Mouse (Mus musculus): Measurements from ENCODE around the gene Syde2.
A peak's percentile ranks its signal among the peaks of the same experiment; 100 is the strongest.
"Not testable (repeated sequence)": the region's sequence is repeated elsewhere in the genome, so short reads cannot be mapped to it uniquely, and the experiment has no call there.

Gene Syde2

DNA sequence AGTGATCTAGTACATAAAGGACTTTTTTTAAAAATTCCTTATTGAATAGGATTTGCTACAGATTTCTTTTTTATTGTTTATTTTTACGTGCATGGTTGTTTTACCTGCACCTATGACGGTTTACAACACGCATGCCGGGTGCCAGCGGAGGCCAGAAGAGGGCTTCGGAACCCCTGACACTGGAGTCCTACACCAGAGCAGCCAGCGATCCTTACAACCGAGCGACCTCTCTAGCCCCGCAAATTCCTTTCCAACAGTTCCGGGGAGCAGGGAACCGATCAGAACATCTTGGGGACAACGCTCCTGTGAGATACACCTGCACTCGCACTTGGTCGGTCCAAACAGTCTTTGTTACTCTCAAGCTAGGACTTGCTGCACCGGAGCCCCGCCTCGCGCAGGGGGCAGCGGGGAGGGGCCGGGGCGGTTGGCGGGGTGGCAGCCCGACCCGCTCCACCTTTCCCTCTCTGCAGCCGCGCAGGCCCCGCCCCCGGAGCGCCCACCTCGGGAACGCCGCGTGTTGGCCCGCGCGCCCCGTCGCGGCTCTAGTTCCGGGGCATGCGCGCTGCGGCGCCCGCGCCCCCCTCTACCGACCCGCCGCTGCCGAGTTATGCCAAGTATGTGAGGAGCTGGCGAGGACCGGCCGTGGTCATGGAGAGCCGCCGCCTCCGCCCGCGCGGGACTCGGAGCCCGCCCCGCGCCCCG, at the start of gene Syde2:
Gene Syde2 (plus strand): TSS at position 603 of the 702 bp plus-strand sequence.
- peak; percentile 39 for DNase-seq (ENCODE audit: low read depth)

DNA sequence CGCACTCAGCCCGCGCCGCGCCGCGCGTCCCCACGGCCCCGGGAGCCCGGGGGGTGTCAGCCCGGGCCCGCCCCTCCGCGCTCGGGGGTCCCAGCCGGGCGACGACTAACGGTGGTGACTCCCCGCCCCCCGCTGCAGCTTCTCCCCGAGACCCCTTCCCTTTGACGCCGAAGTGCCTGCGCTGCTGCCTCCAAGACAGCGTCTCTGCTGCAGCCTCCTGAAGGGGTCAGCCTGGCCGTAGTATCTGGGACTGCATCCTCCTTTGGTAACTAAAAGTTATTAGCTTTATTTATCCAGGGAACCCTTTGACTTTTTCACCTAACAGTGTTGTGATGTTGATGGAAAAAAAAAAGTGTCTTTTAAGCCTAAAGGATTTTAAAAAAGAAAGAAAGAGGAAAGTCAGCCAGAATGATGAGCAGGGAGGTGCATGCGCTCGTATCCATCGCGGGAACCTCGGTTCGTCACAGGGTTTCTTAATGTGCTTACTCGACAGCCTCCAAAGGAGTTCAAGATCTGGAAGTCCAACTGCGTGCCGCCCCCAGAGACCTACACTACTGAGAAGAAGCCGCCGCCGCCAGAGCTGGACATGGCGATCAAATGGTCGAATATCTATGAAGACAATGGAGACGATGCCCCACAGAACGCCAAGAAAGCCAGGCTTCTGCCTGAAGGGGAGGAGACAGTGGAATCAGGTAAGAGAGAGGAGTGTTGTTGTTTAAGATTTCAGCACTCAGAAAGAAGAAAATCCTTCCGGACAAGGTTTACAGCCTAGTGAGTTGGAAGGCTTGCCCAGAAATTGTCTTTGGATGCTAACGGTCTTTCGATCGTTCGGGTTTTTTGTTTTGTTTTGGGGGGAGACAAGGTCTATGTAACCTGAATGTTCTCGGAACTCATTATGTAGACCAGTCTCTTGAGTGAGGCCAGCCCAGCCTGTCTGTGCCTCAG, 49.0 kb upstream of the Syde2 start:
- peak; percentile 49 for DNase-seq (ENCODE audit: low read depth)

DNA sequence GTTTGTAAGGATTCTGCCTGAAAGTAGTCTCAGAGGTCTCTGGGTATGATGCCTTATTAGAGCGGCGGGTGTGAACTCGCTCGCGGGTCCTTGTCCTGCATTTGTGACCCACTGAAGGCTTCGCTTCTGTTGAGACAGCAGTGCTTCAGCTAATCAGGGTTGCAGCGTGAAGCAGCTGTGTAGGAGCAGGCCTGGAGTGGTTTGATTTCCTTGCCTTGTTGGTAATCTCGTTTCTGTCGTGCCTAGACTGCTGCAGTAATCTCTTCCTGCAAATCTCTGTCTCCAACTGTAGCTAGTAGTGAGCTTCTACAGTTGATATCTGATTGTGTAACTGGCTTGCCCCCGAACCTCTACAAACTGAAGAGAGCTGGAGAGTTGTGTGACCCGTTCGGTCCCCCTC, 48.3 kb upstream of the Syde2 start:
- DNase-seq (ENCODE audit: low read depth) = no peak

DNA sequence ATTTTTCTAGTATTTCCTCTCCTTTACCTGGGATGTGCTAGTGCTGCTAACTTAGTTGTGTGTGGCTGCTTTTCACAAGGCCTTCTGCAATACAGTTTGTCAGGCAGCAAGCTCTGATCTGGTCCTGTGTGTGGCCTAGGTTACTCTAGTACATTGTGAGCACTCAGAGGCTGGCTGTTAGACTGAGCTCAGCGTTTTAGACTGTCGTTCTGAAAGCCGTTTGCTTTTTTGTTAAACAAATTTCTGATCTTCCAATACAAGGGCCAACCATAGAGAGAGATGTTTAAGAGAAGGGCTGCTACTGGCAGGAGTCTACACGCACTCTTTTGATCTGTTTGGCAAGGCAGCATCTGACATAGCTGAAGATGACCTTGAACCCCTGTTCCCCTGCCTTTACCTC, 47.7 kb upstream of the Syde2 start:
- DNase-seq (ENCODE audit: low read depth) = no peak

DNA sequence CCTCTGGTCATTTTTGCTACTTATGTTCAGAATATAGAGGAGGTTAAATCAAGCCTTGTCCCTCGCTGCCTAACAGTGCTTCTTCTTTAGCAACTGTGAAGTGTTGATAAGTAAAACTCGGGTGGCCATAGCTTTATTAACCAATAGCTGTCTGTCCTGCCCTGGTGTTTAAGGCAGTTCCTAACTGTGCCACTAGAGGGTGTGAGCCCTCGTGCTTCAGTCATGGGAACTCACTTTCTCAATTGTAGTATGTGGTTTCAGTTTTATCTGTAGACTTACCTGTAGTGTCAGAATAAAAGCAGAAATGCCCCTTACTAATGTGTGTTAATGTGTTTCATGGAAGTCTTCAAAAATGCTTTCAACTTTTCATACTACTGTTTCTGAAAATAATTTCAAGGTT, 45.7 kb upstream of the Syde2 start:
- DNase-seq (ENCODE audit: low read depth) = peak; percentile 92

DNA sequence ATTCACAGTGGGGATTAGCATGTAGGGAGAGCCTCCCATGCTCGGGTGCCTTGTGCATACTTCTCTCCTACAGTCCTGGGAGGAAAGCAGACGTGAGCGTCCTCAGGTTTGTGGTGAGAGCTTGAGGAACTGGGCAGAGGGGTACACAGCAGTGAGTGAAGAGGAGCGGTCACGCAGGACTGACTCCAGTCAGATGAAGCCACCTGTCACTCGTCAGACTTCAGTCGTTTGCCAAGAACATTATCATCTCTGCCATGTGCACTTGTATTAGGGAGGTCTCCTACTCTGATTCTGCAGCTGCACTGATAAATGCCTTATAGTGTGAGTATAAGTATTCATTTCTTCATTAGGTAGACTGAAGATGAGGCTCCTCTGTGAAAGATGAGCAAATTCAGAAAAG, 43.3 kb upstream of the Syde2 start:
- DNase-seq (ENCODE audit: low read depth) = no peak

DNA sequence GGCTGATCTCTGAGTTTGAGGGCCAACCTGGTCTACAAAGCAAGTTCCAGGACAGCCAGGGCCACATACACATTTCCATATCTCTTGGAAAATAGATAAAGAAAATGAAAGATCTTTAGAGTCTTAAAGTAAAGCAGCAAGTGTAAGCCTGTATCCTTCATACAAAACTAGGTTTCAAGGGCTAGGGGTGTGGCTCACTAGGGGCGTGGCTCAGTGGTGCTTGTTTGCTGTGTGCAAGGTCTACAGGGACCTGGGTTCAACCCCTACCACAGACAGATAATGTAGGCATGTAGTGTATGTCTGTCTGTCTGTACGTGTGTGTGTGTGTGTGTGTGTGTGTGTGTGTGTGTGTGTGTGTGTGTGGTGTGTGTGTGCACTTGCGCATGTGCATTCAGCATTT, 41.8 kb upstream of the Syde2 start:
- DNase-seq (ENCODE audit: low read depth) = no peak

DNA sequence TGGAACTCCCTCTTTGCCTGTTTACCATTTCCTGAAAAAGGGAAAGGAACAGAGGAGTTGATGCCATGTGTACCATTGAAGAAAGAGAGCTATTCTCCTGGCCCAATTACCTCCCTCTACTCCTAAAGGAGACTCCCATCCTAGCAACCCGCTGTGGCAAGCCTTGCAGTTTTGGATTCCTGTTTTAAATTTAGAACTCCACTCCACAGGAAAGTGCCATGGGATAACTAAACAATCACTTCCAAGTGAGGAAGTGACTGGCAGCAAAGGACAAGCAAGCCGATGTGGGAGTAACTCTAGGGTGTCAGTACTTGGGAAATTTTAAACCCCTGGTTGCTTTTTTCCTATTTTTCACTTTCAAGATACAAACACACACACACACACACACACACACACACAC, 41.0 kb upstream of the Syde2 start:
- DNase-seq (ENCODE audit: low read depth) = no peak

DNA sequence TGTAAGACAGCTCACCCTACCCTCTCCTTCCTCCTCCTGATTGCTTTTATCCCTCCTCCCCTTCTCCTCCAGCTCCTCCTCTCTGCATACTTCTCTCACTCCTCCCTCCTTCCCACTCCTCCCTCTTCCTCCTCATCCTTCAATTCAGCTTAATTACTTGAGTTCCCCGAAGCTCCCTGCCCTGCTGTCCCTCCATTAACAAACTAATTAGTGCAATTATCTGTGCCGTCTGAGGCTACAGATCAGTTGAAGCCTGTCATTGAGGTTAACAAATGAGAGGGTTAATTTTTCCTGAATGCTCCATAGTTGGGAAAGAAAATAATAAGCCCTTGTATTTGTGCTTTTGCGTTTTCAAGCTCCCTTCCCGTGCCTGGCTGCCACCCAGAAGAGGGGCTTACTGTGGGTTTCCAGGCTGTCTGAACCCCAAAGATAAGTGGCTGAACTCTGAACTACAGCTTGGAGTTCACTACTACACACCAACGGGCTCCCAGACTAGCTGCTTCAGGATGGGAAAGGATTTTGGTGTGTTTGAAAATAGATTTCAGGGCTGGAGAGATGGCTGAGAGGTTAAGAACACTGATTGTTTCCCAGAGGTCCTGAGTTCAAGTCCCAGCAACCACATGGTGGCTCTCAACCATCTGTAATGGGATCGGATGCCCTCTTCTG, 40.0 kb upstream of the Syde2 start:
- no peak for DNase-seq (ENCODE audit: low read depth)

DNA sequence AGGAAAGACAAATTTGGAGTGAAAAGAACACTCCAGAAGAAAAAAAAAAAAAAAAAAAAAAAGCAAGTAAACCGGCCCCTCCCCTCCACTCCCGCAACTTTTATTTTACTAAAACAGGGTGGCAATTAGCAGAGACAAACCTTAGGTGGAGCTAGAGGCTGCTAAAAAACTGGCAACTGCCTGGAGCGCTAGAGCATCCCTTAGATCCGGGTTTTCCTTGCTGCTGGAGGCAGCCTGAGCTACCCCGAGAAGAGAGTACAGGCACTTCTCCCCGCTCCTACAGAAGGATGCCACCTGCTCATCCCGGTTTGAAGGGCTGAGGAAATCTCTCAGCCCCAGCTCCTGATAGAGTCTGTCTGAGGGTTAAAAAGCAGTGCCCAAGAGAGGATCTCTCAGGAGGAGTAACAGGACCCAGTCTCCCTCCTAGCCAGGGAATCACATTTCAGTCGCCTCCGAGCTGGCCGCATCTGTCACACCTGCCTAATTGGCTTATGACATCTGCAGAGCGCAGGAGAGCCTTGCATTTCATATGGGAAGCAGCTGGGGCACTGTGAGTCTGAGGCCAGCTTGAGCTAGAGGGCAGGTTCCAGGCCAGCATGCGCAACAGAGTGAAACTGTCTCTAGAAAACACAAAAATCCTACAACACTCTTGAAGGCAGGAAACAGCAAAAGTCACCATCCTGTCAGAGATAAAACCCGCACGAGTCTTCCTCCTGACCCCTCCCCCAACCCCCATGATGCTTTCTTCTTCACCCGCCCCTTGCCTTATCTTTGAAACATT, 37.4 kb upstream of the Syde2 start:
- DNase-seq (ENCODE audit: low read depth) = peak; percentile 74

DNA sequence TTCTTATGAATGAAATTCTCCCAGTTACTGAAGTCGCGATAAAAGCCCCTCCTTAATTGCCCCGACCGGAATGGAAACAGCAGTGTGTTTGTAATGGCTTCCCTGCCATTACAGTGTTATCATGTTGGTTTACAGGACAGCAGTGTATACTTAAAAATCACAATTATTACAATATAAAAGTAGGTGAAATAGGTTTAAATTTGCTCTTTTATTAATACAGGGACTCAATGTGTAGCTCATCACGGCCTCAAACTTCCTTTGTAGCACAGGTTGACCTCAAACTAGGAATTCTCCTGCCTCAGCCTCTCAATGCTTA, 36.9 kb upstream of the Syde2 start:
- DNase-seq (ENCODE audit: low read depth) = no peak

DNA sequence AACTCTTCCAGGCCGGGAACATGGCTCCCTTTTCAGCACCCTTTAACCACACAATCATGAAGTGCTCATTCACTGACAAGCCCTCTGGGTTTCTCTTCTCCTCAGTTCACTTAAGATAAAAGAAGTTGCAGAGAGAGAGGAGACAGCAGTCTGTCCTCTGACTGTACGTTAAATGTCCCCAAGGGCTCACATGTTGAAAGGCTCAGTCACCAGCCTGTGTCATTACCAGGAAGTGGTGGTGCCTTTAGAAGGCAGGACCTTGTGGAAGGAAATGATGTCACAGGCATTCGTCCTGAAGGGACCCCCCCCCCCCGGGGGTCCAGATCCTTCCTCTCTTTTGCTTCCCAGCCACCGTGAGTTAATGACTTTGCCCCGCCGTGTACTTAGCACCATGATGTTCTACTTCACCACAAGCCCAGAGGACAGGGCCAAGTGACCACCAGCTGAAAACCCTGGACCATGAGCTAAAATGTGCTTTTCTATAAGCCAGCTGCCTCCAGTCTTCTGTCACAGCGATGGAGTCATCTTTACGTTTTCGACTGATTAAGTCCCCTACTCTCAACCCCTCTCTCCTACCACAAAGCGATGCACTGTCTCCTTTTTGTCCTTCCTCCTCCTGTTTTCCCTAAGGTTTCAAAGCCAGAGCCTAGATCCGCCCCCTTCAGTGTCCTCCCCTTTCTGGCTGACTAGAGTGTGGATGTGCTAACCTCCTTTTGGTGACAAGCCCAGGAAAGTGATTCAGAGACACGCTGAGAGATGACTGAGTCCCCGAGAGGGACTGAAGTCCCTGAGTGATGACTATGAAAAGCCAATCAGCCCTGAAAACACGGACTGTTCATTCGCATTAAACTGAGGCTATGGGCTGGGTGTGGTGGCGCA, 36.1 kb upstream of the Syde2 start:
- peak; percentile 41 for DNase-seq (ENCODE audit: low read depth)

DNA sequence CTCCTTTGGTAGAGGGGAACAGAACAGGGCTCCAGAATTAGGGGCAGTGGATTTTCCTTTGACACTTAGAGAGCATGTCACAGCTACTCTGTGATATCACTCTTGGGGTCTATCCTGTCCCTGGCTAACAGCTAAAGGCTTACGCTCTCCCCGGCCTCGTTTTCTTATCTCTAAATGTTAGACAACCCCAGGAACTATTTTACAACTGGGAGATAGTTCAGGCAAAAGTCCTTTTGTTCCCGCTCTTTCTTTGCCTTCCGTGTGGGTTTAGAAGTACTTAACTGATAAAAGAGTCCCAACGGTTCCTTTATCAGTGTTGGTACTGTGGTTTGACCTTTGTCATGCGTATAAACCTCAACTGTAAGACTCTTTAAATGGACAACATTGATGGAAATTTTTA, 34.7 kb upstream of the Syde2 start:
- DNase-seq (ENCODE audit: low read depth) = no peak

DNA sequence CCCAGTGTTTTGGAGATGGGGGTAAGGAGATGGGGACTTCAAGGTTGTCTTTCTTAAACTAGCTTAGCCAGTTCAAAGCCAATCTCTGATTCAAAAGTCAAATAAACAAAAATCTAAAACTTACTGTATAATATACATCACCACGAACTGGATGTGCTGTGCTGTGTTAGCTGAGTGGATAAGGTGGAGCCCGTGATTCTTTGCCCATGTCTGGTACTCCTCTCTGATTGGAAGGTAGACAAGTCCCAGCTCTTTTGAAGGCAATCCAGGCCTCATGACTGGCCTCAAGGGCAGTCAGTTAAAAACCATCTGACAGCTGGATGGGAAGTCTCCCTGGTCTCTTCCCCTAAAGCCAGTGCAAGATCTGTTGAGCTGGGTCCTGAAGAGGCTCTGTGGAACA, 34.3 kb upstream of the Syde2 start:
- DNase-seq (ENCODE audit: low read depth) = no peak

DNA sequence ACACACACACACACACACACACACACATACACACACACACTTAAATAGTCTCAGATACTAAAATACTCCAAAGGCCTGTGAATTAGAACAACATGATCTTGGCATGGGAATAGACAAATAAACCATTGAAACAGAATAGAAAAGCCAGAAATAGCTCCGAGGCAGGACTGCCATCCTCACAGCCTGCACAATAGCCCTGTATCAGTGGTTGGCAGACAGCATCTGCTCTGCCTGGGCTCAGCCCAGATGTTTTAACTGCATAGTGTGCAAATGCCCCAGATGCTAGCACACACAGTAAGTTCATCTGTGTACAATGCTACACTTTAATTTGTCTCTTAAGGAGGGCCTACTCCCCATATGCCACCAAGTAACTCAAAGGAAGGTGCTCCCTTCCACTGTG, 27.8 kb upstream of the Syde2 start:
- DNase-seq (ENCODE audit: low read depth) = no peak

DNA sequence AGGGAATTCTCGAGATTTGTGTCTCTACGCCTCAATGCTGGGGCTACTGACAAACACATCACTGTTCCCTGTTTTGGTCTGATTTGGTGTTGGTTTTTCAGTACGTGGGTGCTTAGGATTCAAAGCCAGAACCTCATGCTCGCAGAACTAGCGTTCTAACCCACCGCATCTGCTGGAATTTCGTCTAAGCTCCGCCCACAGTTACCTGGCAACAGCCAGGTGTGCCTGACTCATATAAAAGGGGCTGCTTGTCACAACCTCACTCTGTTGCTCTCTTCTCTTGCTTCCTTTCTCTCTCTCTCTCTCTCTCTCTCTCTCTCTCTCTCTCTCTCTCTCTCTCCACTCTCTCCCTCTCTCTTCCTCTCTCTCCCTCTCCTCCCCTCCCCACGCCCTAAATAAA, 25.3 kb upstream of the Syde2 start:
- DNase-seq (ENCODE audit: low read depth) = no peak

DNA sequence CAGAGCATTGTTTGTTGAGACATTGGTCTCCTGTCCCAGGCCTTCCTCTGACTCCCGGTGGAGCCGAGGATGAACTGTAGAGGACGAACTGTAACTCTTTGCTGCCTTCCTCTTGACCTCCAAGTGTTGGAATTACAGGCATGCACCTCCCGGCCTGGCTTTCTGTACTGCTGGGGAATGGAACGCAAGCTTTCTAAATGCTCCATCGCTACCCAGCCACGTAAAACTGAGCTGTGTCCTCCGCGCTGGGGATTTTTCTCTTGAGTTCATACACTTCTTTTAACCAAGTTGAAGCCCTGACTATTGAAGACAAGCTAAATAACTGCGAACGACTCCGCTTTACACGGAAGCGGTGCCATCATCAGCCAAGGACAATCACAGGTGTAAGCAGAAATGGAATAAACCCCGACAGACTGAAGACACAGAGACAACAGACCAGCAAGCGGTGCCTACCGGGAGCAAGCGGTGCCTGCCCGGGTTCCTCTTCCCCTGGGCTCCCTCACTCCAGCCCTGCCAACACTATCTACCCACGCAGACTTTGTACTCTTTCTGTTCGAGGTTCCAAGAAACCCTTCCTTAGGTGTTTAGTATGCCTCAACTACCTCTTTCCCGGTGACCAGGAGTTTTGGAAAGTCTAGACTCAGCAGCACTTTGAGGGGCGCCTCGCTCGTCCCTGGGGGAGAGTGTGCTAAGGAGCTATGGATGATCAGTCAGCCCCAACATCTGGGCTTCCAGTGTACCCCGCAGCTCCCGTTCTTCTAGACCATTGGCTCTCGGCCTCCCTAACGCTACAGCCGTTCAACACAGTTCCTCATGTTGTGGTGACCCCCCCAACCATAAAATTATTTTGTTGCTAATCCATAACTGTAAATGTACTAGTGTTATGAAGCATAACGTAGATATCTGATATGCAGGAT, 24.3 kb upstream of the Syde2 start:
- no peak for DNase-seq (ENCODE audit: low read depth)

DNA sequence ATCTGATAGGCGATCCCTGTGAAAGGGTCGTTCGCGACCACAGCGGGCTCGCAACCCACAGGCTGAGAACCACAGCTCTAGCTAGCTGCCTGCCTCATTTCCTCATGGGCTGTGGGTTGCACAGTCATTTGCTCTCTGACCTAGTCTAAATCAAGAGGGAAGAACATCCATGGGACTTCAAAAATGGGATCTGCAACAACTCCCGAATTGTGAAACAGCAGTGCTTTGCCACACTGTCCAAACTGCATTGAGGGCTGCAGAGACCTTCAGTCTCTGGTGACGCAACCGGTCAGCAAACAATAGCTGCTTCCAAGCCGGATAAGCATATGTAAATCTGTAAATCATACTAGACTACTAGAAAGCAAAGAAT, 23.7 kb upstream of the Syde2 start:
- DNase-seq (ENCODE audit: low read depth) = no peak

DNA sequence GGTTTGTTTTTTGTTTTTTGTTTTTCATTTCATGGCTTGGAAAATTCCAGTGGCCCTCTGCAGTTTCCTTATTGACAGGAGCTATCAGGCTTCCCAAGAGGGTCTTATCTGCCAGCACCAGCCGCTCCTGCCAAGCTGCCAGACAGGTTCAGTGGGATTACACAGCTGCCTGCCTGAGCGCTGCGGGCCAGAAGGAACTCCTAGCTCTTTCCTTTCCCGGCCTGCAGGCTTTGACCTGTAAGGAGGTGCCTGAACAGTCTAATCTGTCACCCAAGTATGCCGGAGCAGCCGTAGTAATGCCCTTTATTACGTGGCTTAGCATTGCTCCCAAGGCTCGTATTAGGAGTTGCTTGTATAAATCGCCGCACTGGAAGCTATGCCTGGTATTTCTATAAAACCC, 23.2 kb upstream of the Syde2 start:
- DNase-seq (ENCODE audit: low read depth) = no peak

DNA sequence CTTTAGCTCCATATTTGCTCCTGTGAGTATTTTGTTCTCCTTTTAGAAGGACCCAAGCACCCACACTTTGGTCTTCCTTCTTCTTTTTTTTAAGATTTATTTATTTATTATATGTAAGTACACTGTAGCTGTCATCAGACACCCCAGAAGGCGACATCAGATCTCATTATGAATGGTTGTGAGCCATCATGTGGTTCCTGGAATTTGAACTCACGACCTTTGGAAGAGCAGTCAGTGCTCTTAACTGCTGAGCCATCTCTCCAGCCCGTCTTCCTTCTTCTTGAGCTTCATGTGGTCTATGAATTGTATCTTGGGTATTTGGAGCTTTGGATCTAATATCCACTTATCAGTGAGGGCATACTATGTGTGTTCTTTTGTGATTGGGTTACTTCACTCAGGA, 22.1 kb upstream of the Syde2 start:
- not testable (repeated sequence) for DNase-seq (ENCODE audit: low read depth)

Measured in induced T-regulatory cell, adult 2 months (primary cell).